Mouse (Mus musculus) urinary bladder, postnatal 4 days (tissue): ENCODE results near the gene Wdtc1.
A peak's percentile ranks its signal among the peaks of the same experiment; 100 is the strongest.

Experiments
- DNase-seq, 2 experiments: peaks; one replicate each; pipeline ENCODE4 v3.0.0; 2021 to 2022; ENCODE audit warnings: low spot score in 2 of 2

Wdtc1 gene

DNA sequence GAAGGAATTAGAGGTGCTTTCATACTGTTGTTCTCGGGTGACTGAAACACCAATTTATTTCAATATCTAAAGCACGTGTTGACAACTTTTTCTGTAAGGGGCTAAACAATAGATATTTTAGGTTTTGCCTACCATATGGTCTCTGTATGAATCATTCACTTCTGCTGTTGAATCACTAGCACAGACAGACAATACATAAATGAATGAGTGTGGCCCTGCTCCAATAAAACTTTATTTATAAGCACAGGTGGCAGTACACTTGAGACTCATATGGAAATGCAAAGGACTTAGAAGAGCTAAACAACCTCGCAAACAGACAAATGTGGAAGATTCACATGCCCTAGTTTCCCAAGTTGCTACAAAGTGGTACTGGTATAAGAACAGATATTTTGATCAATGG is 33.6 kb downstream of the Wdtc1 start:
- no peak for DNase-seq

DNA sequence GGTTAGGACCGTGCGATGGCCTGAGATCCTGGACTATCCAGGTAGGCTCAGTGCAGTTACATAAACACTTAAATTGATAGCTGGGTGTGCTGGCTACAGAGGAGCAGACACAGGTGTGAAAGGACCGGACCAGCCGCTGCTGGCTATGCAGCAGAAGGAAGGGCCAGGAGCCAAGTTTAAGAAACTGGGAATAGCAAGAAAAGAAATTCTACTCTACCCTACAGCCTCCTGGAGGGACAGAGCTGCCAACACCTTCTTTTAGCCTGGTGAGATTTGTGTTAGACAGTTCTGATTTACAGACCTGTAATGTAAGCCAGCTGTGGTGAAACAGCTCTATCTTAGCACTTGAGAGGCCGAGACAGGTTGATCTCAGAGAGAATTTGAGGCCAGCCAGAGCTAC is 37.3 kb downstream of the Wdtc1 start:
- no peak for DNase-seq

DNA sequence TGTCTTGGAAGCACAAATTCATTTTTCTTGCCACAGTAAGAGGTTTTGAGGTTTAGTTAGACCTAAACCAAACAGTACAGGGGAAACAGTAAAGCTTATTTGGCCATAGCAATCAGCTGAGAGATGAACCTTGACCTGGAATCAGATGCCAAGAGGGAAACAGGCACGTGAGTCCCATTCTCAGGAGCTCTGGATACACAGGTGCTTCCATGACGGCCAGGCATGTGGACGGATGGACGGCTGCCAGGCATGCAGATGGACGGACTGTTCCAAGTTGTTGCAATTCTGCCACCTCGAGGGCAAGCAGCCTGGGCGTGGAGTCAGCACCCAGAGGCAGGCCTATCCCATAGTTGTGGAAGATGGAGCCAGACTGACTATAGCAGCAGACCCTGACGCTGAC is 38.4 kb downstream of the Wdtc1 start:
- DNase-seq: no peak

DNA sequence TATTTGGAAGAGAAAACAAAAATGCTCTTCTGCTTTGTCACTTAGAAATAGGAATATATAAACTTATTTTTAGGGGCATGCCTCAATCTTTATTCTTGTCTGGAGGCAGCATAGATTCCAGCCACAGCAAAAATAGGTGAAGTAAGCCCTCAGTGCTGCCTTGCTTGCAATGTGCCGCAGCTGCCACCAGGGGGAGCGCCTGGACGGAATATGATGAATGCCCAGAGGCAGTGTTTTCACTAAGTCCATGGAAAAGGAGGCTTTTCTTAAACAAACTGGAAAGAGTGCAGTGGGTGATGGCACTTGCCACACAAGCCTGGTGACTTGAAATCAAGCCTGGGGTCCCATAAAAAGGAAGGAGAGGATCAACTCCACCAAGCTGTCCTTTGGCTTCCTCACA is 43.3 kb downstream of the Wdtc1 start:
- DNase-seq: peak; percentile 73 to 92

DNA sequence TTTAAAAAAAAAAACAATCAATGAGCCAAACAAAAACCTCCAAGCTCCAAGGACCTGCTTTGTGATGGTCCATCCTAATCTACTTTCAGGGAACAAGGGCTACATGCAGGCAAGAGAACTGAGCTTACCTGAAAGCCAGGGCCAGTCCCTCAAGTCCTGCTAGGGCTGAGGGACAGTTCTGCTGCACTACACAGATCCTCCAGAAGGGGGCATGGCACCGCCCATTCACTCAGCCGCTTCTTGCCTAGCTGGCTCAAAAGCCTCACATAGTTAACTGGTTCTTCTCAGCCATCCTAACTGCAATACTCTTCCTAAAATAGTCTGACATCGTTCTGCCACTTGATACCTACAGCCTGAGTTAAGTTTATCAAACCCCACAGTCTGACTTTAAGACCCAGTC is 46.0 kb downstream of the Wdtc1 start:
- no peak for DNase-seq

DNA sequence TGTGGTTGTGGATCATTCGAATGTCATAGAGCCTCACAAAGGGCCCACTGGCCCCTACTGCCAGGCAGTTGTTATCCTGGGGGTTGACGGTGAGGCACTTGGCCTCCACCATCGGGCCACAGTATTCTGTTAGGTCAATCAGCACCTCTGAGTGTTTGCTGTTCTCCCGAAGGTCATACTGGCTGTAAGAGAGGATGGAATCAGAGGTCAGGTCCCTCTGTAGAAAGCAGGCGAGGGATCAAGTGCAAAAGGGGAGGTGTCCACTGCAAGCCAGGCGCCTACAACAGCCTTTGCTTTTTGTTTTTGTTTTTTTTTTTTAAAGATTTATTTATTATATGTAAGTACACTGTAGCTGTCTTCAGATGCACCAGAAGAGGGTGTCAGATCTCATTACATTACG is 47.5 kb downstream of the Wdtc1 start:
- no peak for DNase-seq

DNA sequence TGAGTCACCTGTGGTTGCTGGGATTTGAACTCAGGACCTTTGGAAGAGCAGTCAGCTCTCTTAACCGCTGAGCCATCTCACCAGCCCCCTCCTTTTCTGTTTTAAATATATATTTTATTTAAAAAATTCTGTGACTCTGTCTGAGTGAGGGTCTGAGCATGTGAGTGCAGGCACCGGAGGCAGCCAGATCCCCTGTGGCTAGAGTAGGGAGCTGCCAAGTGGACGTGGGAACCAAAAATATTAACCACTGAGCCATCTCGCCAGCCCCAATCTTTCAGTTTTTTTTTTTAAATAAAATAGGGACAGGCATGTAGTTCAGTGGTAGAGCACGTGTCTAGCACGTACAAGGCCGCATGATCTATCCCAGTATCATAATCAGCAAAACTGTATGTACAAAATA is 48.5 kb downstream of the Wdtc1 start:
- DNase-seq: no peak

DNA sequence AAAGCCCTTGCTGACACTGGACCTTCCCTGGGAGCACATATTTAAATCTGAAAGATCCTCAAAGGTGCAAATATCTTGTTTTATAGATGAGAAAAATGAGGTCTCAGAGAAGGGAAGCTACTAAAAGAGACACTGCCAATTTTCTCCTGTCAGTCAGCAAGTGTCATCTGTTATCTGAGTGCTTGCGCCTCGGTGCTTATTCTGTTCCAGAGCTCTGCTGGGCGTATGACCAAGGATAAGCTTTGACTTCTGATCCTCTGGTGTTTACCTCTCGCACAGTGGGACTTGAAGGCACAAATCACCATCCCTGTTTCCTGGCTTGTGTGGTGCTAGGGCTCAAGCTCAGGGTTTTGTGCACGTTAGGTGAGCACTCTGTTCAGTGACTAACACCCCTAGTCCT is 50.6 kb downstream of the Wdtc1 start:
- no peak for DNase-seq

DNA sequence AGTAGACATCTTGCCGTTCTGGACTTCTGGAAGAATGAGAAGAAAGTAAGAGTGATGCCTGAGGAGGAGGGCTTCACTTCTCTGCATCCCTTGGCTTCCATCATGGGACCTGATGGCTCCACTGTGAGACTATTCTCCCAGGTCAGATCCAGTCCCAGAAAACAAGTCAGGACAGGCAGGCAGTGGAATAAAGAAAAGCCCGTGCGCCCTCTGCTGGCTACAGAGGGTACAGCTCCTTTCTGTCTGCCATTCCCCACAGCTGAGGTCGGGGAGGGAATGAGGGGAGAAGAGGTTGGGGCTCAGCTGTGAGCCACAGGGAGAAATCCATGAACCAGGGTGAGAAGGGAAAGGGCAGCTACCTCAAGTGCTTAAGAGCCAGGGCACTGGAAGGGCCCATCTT is 51.5 kb downstream of the Wdtc1 start:
- DNase-seq: peak in 1 of 2 experiments; percentile 51

DNA sequence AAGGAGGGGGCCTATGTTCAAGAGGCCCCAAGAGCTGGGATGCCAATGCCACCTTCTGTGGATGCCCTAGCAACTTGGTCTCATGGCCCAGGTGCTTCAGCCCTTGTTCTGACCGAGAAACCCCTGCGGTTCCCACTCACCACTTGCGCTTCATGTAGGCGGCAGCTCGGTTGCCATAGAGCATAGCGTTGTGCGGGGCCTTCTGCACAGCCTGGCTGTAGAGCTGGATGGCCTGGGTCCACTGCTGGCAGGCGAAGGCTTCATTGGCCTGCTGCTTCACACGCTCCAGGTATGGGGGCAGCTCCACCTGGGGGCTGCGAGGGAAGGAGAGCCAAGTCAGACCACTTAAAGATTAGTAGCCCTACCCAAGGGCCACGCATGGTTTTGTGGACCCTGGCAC is 52.9 kb downstream of the Wdtc1 start:
- DNase-seq: no peak

DNA sequence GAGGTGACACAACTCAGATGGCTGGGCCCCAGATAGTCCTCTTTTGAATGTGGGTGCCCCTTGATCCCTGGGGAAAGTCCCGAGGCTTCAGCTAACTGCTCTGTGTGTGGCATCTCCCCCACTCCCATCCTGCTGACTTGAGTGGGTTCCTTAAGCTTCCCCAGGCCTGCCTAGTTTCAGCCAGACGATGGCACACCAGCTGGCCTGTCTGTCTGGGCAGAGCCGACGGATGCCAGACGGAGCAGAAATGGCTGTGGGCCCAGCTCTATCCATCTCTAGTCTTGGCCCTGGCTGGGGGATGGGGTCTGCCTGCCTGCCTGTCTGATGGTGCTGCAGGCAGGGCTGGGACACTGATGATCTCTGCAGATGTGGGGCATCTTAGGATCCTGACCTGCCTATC is 53.6 kb downstream of the Wdtc1 start:
- no peak for DNase-seq

DNA sequence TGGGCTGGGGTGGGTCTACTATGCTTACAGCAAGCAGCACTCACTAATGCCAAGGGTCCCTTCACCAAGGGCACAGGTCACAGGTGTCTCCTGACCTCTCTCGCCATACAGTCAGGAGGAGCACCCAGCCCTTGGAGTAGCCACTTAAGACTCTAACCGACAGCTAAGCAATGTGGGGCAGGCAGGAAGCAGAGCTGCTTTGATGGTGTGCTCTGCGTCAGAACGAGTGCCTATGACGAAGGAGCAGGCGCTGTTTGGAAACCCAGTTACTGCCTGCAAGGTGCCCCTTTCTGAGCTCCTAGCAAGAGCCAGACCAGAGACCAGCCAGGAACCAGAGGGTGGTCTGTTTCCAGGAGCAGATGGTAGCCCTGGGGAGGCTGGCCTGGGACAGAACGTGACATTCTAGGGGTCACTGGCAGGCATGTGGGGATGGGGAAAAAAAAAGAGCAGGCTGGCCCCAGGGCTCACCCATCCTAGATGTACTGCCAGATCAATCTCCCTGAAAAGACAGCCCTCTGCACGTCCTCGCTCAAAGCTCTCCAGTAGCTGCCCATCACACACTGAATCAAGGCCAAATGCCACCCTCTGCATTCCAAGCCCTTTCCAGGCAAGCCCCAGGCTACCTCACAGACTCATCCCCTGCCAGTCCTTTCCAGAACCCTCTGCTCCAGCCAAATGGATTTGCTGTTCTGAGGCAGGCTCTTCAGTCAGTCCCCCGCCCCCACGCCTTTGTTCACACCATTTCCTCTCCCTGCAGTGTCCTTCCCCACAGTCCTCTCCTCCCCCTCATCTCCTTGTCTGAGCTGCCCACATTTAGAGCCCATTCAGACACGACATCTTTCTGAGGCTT is 54.5 kb downstream of the Wdtc1 start:
- DNase-seq: peak in 1 of 2 experiments; percentile 34

DNA sequence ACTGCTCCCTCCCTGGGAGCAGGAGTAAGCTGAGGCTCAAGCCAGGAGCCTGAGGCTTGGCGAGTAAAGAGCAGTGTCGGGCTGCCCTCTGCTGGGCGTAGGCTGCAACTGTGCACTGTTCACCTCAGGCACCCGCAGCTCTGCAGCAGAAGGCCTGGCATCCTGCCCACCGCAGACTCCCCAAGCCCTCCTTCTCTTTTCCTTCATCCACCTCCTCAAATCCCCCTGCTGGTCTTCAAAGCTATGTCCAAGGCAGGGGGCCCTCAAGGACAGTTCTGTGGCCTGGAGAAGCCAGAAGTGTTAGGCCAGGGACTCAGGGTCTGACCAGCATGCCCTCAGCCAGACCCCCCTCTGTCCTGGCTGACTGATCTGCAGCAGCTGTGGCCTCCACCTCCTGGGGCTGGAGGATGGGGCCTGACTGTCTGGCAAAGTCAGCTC is 55.5 kb downstream of the Wdtc1 start:
- peak; percentile 81 to 88 for DNase-seq

DNA sequence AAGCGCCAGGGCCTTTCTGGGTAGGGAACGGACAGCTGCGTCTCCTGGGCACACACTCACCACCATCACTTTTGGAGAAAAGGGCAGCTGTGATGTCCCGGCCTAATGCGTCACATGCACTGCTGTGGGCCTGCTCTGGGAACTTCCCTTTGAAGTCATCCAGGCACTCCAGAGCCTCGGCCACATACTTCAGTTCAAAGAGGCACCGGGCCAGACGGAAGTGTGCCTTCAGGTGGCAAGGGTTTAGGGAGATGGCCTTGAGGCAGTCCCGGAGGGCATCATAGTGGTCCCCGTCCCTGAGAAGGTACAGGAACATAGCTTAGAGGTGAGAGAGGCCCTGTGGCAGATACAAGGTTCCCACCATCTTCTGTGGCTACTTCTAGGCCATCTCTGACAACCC is 55.9 kb downstream of the Wdtc1 start:
- DNase-seq: no peak

DNA sequence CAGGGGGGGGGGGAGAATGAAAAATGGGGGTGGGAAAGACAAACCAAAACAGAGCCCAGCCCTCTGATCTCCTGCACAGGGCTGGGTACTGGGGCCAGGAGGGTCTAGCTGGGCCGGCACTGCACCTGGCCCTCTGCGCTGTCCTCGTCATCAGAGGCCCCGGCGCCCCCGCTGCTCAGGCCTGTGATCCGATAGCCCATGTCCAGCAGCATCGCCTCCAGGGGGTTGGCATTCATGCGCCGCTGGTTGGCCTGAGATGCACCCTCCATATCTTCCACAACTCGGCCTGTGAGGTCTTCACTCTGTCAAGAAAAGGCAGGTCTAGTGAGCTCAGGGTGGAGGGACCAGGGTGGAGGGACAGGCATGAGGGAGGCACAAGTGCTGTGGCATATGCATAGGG is 59.2 kb downstream of the Wdtc1 start:
- no peak for DNase-seq

DNA sequence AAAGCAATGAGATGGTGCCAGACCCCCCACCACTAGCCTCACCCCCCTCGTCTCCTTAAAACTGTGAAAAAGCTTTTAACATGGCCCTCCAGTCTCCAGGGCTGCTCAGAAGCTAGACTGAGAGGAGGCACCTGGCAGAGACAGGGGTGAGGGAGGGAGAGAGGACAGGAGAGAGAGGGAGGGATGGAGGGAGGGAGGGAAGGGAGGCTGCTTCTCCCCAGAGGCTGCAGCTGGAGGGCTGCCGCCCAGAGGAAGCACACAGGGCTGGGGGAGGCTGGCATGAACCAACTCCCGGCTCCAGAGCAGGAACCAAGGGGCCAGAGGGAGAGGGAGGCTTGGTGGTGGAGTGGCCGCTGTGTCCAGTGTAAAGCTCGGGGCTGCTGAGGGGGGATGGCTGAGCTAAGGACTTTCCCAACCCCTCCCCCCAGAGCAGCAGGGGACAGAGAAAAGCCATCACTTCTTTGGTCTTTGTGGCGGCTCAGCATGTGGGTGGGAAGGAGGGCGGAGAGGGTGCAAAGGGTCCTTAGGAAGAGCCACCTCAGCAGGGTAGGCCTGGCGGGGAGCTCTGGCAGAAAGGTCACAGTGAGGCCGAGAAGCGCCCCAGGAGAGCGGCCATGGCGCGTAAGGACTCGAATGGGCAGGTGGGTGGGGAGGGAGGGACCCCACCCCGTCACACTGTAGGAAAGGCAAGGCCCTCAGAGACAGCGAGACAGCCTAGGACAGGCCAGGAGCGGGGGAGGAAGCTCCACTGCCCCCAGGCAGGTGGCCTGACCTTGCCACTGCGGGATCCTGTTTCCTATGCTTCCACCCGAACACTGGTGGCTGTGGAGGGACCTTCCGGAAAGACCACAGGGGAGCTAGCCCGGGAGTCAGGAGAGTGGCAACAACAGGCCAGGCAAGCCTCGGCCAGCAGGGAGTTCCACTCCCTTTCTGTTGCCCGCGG is 60.1 kb downstream of the Wdtc1 start:
- DNase-seq: peak in 1 of 2 experiments; percentile 24

DNA sequence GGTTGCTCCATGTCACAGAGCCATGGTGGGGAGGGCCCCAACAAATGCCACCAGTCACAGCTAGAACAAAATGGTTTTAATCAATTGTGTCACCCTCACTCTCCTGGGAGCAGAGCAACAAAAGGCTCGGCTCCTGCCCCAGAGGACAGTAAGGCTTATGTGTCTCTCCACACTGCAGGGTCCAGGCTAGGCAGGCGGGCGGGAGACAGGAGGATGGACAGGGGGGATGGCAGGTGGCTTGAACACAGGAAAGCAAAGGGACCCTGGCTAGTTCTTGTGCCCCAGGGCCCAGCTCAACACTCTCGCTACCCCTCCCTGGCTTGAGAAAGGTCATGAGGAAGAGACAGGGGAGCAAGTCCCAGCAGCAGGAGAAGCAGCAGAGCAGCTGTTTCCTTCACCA is 60.9 kb downstream of the Wdtc1 start:
- DNase-seq: no peak

DNA sequence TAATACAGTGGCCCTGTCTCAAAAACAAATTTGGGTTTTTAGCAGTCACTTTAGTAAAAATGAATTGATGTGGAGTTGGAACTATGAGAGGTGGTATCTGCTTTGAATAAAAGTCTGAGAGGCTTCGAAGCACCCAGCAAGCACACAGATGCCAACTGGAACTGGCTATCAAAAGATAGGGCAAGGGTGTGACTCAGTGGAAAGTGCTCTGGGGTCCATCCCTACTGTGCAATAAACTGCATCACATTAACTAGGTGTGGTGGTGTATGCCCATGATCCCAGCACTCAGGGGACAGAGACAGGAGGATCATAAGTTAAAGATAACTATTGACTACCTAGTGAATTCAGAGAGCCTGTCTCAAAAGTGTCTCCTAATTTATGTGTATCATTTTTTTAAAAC is 62.0 kb downstream of the Wdtc1 start:
- no peak for DNase-seq

DNA sequence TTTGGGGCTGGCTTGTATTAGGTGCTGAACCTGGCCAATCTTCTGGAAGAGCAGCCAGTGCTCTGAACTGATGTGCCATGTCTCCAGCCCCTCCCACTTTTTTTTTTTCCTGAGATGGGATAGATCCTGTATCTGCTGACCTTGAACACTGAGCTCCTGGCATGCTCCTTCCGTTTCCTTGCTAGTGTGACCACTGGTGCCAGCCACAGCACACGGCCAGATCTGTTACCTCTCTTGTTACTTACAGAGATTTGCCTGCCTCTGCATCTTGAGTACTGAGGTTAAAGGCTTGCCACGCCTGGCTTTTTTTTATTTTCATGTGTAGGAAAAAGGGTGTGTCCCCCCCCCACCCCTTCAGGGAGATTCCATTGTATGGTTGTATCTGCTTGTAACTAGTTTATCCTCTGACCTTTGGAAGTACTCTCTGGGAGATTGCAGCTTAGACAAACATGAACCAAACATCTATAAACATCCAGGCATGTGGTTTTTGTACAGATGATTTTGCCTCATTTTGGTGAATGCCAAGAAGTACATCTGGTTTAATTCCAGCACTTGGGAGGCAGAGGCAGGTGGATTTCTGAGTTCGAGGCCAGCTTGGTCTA is 66.7 kb downstream of the Wdtc1 start:
- DNase-seq: no peak

DNA sequence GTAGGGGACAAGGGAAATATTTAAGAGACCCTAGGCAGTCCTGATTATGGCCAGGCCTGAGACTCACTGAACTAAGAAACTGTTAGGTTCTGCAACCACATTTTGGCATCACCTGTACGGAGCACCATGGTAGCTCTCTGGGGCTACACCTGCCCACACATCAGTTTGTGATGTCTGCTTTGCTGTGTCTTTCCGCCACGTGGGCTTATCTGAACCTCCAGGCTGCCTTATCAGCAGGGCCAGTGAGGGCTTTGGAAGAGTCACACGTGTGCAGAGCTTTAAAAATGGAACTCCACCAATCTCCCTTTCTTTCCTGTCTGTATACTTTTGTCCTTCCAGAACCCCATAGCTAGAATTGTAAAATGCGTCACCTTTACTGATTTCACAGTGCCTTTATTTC is 67.3 kb downstream of the Wdtc1 start:
- DNase-seq: no peak

DNA sequence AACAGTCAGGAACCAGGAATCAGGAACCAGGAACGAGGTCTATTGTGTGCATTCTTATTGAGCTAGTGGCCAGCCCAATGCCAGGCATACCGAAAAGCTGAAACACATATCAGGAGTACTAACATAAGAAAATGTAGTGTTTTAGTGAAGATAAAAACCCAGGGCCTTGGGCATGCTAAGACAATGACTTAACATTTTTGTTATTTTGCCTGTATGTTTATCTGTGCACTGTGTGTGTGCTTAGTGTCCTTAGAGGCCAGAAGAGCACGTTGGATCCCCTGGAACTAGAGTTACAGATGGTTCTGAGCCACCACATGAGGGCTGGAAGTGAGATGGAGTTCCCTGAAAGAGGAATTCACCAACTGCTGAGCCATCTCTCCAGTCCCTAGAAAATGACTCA is 68.0 kb downstream of the Wdtc1 start:
- no peak for DNase-seq

DNA sequence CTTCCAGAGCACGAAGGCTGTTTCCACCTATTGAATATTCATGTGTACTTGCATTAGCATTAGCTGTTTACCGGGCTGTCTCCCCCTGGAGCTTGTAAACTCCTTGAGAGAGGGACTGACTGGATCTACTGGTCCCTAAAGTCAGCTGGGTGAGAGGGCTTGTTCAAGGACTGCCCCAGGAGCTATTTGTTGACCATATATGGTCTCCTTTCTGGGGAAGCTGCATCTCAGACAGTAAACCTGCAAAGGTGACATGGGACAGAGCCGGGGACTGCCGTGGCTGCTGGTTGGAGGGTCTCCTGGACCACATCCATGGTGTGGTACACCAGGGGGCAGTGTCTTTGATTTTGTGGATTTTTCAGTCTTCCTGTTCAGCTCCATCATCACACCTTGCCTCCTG is 70.6 kb downstream of the Wdtc1 start:
- no peak for DNase-seq
